Comparison of ENCODE assay signal across 8 mouse cellular contexts in the genomic region with DNA sequence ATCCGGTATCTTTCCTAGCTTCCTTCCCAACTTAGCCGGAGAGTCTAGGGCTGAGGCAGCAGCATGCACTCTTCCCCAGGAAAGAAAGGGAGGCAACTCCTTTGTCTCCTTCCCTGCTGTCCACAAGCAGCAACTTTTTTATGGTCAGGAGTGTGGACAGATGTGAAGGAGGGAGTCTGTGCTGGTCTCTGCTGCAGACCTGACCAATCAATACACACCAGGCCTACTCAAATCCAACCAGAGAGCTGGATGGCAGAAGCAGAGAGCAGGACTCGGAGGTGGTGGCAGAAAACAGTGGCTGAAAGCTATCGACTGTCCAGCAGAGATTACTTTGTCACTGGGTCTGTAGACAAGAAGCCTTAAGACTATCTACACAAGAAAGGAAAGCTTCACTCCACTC. TPM values are rescaled to one million over a fixed set of nuclear protein-coding genes. Genes with fewer than 3 reads are reported as not detected.
DNase-seq lines count a peak whose midpoint lies in the region; ATAC-seq and TF ChIP-seq lines count a peak whose summit lies in the region.

Phldb2 (minus strand) TSS at position 205 of the 400 bp plus-strand sequence.

- H3K27me3 ChIP-seq in hindbrain, embryonic 12.5 days: no peaks in the 10 kb centered on the region
- H3K27me3 ChIP-seq in hindbrain, postnatal 0 days (ENCODE audit: insufficient read depth, low read length): no peaks in the 10 kb centered on the region
- H3K27me3 ChIP-seq in limb, embryonic 14.5 days (ENCODE audit: control insufficient read depth, insufficient read depth, low read length): no peaks in the 10 kb centered on the region

- ATAC-seq in hindbrain, embryonic 12.5 days (ENCODE audit: low FRiP score): no peak
- ATAC-seq in hindbrain, postnatal 0 days: no peak
- no peak for ATAC-seq in limb, embryonic 14.5 days (ENCODE audit: low FRiP score, low read depth)

- no peak for TF ChIP-seq CTCF in hindbrain, postnatal 0 days (IDR thresholded peaks at IDR 0.05; ENCODE audit: low read depth)

- H3K36me3 ChIP-seq in hindbrain, embryonic 12.5 days: no peaks in the 10 kb centered on the region
- H3K36me3 ChIP-seq in hindbrain, postnatal 0 days (ENCODE audit: insufficient read depth, low read length): no peaks in the 10 kb centered on the region
- no peaks in the 10 kb centered on the region for H3K36me3 ChIP-seq in limb, embryonic 14.5 days (ENCODE audit: control insufficient read depth, insufficient read depth, low read length)

- H3K9me3 ChIP-seq in hindbrain, embryonic 12.5 days (replicated peaks): no peaks in the 10 kb centered on the region
- H3K9me3 ChIP-seq in hindbrain, postnatal 0 days (ENCODE audit: low read length): no peaks in the 10 kb centered on the region
- no peaks in the 10 kb centered on the region for H3K9me3 ChIP-seq in limb, embryonic 14.5 days (ENCODE audit: control insufficient read depth, low read length)

- no peak for TF ChIP-seq POLR2A in limb, embryonic 14.5 days (IDR thresholded peaks at IDR 0.05; ENCODE audit: borderline replicate concordance, extremely low read depth, insufficient read depth, insufficient read length)

- H3K4me1 ChIP-seq in hindbrain, embryonic 12.5 days: no peaks in the 10 kb centered on the region
- H3K4me1 ChIP-seq in hindbrain, postnatal 0 days (ENCODE audit: insufficient read depth, low read length): no peaks in the 10 kb centered on the region
- H3K4me1 ChIP-seq in limb, embryonic 14.5 days (ENCODE audit: control insufficient read depth, insufficient read depth, low read length): no peaks in the 10 kb centered on the region

- no peak within 1 kb of the TSS for H3K27ac ChIP-seq in hindbrain, embryonic 12.5 days
- no peak within 1 kb of the TSS for H3K27ac ChIP-seq in hindbrain, postnatal 0 days
- no peak within 1 kb of the TSS for H3K27ac ChIP-seq in limb, embryonic 14.5 days (replicated peaks; ENCODE audit: low read depth, low read length)

- WGBS in hindbrain, embryonic 12.5 days: 89% methylated on average over 4 of the region's 4 CpGs
- WGBS in hindbrain, postnatal 0 days: 84% methylated on average over 4 of the region's 4 CpGs
- 84% methylated on average over 4 of the region's 4 CpGs for WGBS in limb, embryonic 14.5 days

- no peak within 1 kb of the TSS for H3K4me2 ChIP-seq in hindbrain, embryonic 12.5 days (replicated peaks)
- H3K4me2 ChIP-seq in hindbrain, postnatal 0 days (ENCODE audit: low read depth, low read length): no peak within 1 kb of the TSS
- H3K4me2 ChIP-seq in limb, embryonic 14.5 days (replicated peaks; ENCODE audit: low read depth, low read length, severe bottlenecking): no peak within 1 kb of the TSS

- no peak for DNase-seq in hindbrain, postnatal 0 days (ENCODE audit: low spot score)
- no peak for DNase-seq in adrenal gland, postnatal 36 days
- no peak for DNase-seq in heart, postnatal 14 days
- no peak for DNase-seq in limb, embryonic 14.5 days (ENCODE audit: low spot score)
- no peak for DNase-seq in cerebellum, postnatal 14 days
- no peak for DNase-seq in right cerebral cortex, postnatal 14 days
- DNase-seq in frontal cortex, adult 2 months (ENCODE audit: extremely low spot score in 1 of 2, low spot score in 1 of 2): no peak

- H3K4me3 ChIP-seq in hindbrain, embryonic 12.5 days: no peak within 1 kb of the TSS
- H3K4me3 ChIP-seq in hindbrain, postnatal 0 days (ENCODE audit: low read length): no peak within 1 kb of the TSS
- no peak within 1 kb of the TSS for H3K4me3 ChIP-seq in limb, embryonic 14.5 days (replicated peaks; ENCODE audit: low read length)

- no peak within 1 kb of the TSS for H3K9ac ChIP-seq in hindbrain, embryonic 12.5 days
- no peak within 1 kb of the TSS for H3K9ac ChIP-seq in hindbrain, postnatal 0 days (replicated peaks; ENCODE audit: low read length)
- H3K9ac ChIP-seq in limb, embryonic 14.5 days (ENCODE audit: low read depth, low read length, severe bottlenecking): no peak within 1 kb of the TSS

- intact Hi-C loops in heart, postnatal 14 days (cut with DNase I): no loop called here

RNA-seq across cellular contexts. Expression of gene Phldb2, which starts in this region (rescaled TPM):
- polyA plus RNA-seq in hindbrain, embryonic 12.5 days (2016; fragmentation: Nextera tagmentation; extraction: Ambion mirVana): 34.5 and 43.7 TPM in 2 replicates
- total RNA-seq in hindbrain, postnatal 0 days (2014; rRNA removed): 3.3 and 4.5 TPM in 2 replicates
- 6.2 and 7.2 TPM in 2 replicates for polyA plus RNA-seq in hindbrain, postnatal 0 days (2015; fragmentation: Nextera tagmentation; extraction: Ambion mirVana)
- 10 to 100 TPM; 29.8 to 50.3 TPM for total RNA-seq in adrenal gland, postnatal 36 days (2021)
- total RNA-seq in heart, postnatal 14 days (2021): 10 to 100 TPM; 25.5 to 27.5 TPM
- 46.5 and 51.0 TPM in 2 replicates for polyA plus RNA-seq in limb, embryonic 14.5 days (2012; rRNA removed)
- 55.8 and 57.9 TPM in 2 replicates for polyA plus RNA-seq in limb, embryonic 14.5 days (2014; fragmentation: Nextera tagmentation; extraction: Ambion mirVana)
- polyA plus RNA-seq in frontal cortex, adult 2 months (2012; rRNA removed): 6.2 and 7.0 TPM in 2 replicates
